Mouse (Mus musculus) adrenal gland, adult 2 months (tissue): ENCODE measurements around the gene Asic2. TPM values are rescaled to one million over a fixed set of nuclear protein-coding genes. Genes with fewer than 3 reads are reported as not detected.

Experiments
- DNase-seq: peaks from one replicate; pipeline ENCODE4 v3.0.0; 2021
- polyA plus RNA-seq: library from polyadenylated mRNA; depleted of rRNA; stranded (reverse); fragments of >200 nt; gene quantifications from 2 replicates; pipeline ENCODE4 v1.2.3, GENCODE M21; 2012
- total RNA-seq, 2 experiments: library from RNA; stranded (reverse); gene quantifications; 2 replicates each; pipeline ENCODE4 v1.2.3; 2021

Asic2 gene
- total and polyA plus RNA-seq, 3 experiments: 1.9 to 2.7 (median 2.1) TPM

GRCm38 (mm10) chr11:81845010-81845685 lies 123.1 kb downstream of the Asic2 start:
- peak; percentile 59 for DNase-seq

- no peak for DNase-seq
Observed at GRCm38 (mm10) chr11:81841001-81841400, 127.3 kb downstream of the Asic2 start.

GRCm38 (mm10) chr11:81838426-81838825 lies 129.8 kb downstream of the Asic2 start:
- no peak for DNase-seq

GRCm38 (mm10) chr11:81832381-81832780 lies 135.9 kb downstream of the Asic2 start:
- DNase-seq: no peak

GRCm38 (mm10) chr11:81816531-81816930 lies 151.7 kb downstream of the Asic2 start:
- no peak for DNase-seq

- peak; percentile 58 for DNase-seq
Observed at GRCm38 (mm10) chr11:81814816-81815215, 153.4 kb downstream of the Asic2 start.

GRCm38 (mm10) chr11:81806905-81807659 lies 161.2 kb downstream of the Asic2 start:
- DNase-seq: no peak

GRCm38 (mm10) chr11:81803544-81803943 lies 164.7 kb downstream of the Asic2 start:
- DNase-seq: no peak

GRCm38 (mm10) chr11:81802614-81803013 lies 165.6 kb downstream of the Asic2 start:
- DNase-seq: no peak

- DNase-seq: no peak
Observed at GRCm38 (mm10) chr11:81800899-81801298, 167.4 kb downstream of the Asic2 start.

GRCm38 (mm10) chr11:81793588-81793987 lies 174.7 kb downstream of the Asic2 start:
- DNase-seq: no peak

- DNase-seq: no peak
Observed at GRCm38 (mm10) chr11:81791579-81791978, 176.7 kb downstream of the Asic2 start.

- no peak for DNase-seq
Observed at GRCm38 (mm10) chr11:81780596-81780995, 187.7 kb downstream of the Asic2 start.

GRCm38 (mm10) chr11:81779881-81780280 lies 188.4 kb downstream of the Asic2 start:
- peak; percentile 42 for DNase-seq

- DNase-seq: no peak
Observed at GRCm38 (mm10) chr11:81771195-81771895, 196.9 kb downstream of the Asic2 start.

- no peak for DNase-seq
Observed at GRCm38 (mm10) chr11:81769691-81770260, 198.5 kb downstream of the Asic2 start.

- no peak for DNase-seq
Observed at GRCm38 (mm10) chr11:81768305-81768704, 200.0 kb downstream of the Asic2 start.

GRCm38 (mm10) chr11:81767781-81768180 lies 200.5 kb downstream of the Asic2 start:
- DNase-seq: peak; percentile 46

- DNase-seq: no peak
Observed at GRCm38 (mm10) chr11:81765288-81765687, 203.0 kb downstream of the Asic2 start.

- DNase-seq: no peak
Observed at GRCm38 (mm10) chr11:81764778-81765177, 203.5 kb downstream of the Asic2 start.

GRCm38 (mm10) chr11:81757221-81757620 lies 211.0 kb downstream of the Asic2 start:
- no peak for DNase-seq

GRCm38 (mm10) chr11:81750876-81751275 lies 217.4 kb downstream of the Asic2 start:
- DNase-seq: no peak

- no peak for DNase-seq
Observed at GRCm38 (mm10) chr11:81750016-81750415, 218.2 kb downstream of the Asic2 start.
